ENCODE assay signal across 23 mouse cellular contexts in the genomic region with DNA sequence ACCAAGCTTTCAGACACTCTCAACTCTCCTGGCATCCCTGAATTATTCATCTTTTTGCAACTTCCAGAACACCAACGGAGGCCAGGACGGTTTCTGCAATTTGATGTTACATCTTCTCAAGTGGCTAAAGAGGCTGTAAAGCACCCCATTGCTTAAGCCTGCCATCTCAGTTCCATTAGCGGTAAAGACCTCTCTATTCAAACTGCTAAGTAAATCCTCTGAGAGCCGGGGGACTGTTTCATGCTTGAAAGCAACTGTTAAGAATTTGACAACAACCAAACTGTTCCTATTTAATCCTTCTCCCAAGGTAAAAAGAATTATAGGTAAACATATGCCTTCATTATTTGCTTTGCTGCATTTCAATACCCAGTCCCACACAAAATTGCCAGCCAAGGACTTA.
"Had no signal": no experiment of that assay in that cellular context is flagged by ENCODE, and none has a peak within 500 bp of the region (broad histone marks: within the 10 kb centered on the region; RNA-seq: fewer than 3 reads in every experiment).

No protein-coding gene starts in this region.

- H3K9ac ChIP-seq: limb, embryonic 13.5 days; liver, embryonic 12.5 days; liver, embryonic 15.5 days; midbrain, embryonic 13.5 days had no signal

- H3K4me2 ChIP-seq: limb, embryonic 13.5 days; liver, embryonic 12.5 days; liver, embryonic 15.5 days; midbrain, embryonic 13.5 days had no signal

- H3K4me1 ChIP-seq: liver, embryonic 12.5 days; liver, embryonic 15.5 days; megakaryocyte, embryonic 14.5 days had no signal

- H3K36me3 ChIP-seq: limb, embryonic 10.5 days; limb, embryonic 13.5 days; liver, embryonic 12.5 days; liver, embryonic 15.5 days; midbrain, embryonic 10.5 days; midbrain, embryonic 13.5 days had no signal

- ATAC-seq: intestine, embryonic 16.5 days; liver, embryonic 12.5 days; midbrain, embryonic 13.5 days had no signal

- H3K4me3 ChIP-seq: layer of hippocampus, adult 2 months; limb, embryonic 10.5 days; limb, embryonic 13.5 days; liver, embryonic 12.5 days; liver, embryonic 15.5 days; megakaryocyte, embryonic 14.5 days; midbrain, embryonic 10.5 days; midbrain, embryonic 13.5 days had no signal

- H3K9me3 ChIP-seq: limb, embryonic 10.5 days; liver, embryonic 12.5 days; liver, embryonic 15.5 days; midbrain, embryonic 13.5 days had no signal

- DNase-seq: kidney, adult 18-20 months; kidney, postnatal 25 days; layer of hippocampus, adult 9-11 months; liver; lung, adult 18-20 months; lung, postnatal 14 days; right cerebral cortex, adult 18-20 months; right cerebral cortex, postnatal 14 days; right cerebral cortex, postnatal 4 days; thymus, adult 2 months; thymus, postnatal 14 days; thymus, postnatal 4 days had no signal

- H3K27me3 ChIP-seq: limb, embryonic 13.5 days; liver, embryonic 12.5 days; liver, embryonic 15.5 days; megakaryocyte, embryonic 14.5 days; midbrain, embryonic 13.5 days had no signal

- H3K27ac ChIP-seq: kidney, postnatal 0 days; layer of hippocampus, adult 2 months; limb, embryonic 10.5 days; liver, embryonic 12.5 days; liver, embryonic 15.5 days; midbrain, embryonic 10.5 days; midbrain, embryonic 13.5 days; stomach, postnatal 0 days had no signal
